Mouse (Mus musculus) embryonic fibroblast, embryonic 13.5 days (primary cell): ENCODE measurements around the gene Cfap97d2.

Experiments
- CTCF ChIP-seq: IDR thresholded peaks from 2 replicates; pipeline ENCODE4 v1.5.1; 2011; ENCODE audit warnings: mild to moderate bottlenecking, control low read depth, low read length, moderate library complexity, borderline replicate concordance; ENCODE audit not compliant: insufficient read depth
- POLR2A ChIP-seq: IDR thresholded peaks from 2 replicates; pipeline ENCODE4 v1.6.1; 2011; ENCODE audit warnings: low read depth, mild to moderate bottlenecking, control low read depth, low read length, moderate library complexity

- TF ChIP-seq POLR2A = no peak
- TF ChIP-seq CTCF = no peak
These were observed 19.3 kb upstream of the Cfap97d2 start for GRCm38 (mm10) chr8:13686426-13686825.
